Mouse (Mus musculus) heart, postnatal 10 days (tissue): Measurements from ENCODE around the gene Ms4a6d. TPM values are rescaled to one million over a fixed set of nuclear protein-coding genes. Genes with fewer than 3 reads are reported as not detected.
A peak's percentile ranks its signal among the peaks of the same experiment; 100 is the strongest.
"Not testable (repeated sequence)": the region's sequence is repeated elsewhere in the genome, so short reads cannot be mapped to it uniquely, and the experiment has no call there.

Source experiments
- DNase-seq, 2 experiments: peaks; one replicate each; pipeline ENCODE4 v3.0.0; 2021
- intact Hi-C: fragments of 180-260 bp; cut with DNase I; formaldehyde crosslinking; loops from one replicate; pipeline ENCODE4 v1.15.1; 2025
- total RNA-seq, 2 experiments: library from RNA; stranded (reverse); gene quantifications; 2 replicates each; pipeline ENCODE4 v1.2.3; 2021

Gene Ms4a6d
- total RNA-seq, 2 experiments from 2014 or later, result 1.5 to 2.7 TPM

- no peak for DNase-seq
- intact Hi-C loops, result no loop called here
Observed at GRCm38 (mm10) chr19:11574965-11575364, 29.7 kb downstream of the Ms4a6d start.

- intact Hi-C loops, DNase-seq: not testable (repeated sequence)
Observed at GRCm38 (mm10) chr19:11559560-11559959, 45.1 kb downstream of the Ms4a6d start.

- DNase-seq, result no peak
- intact Hi-C loops, result no loop called here
Observed at GRCm38 (mm10) chr19:11554726-11555125, 49.9 kb downstream of the Ms4a6d start.

GRCm38 (mm10) chr19:11547911-11548310, 56.7 kb downstream of the Ms4a6d start:
- intact Hi-C loops, result no loop called here
- no peak for DNase-seq

- DNase-seq, intact Hi-C loops: not testable (repeated sequence)
Observed at GRCm38 (mm10) chr19:11544383-11544782, 60.3 kb downstream of the Ms4a6d start.

GRCm38 (mm10) chr19:11540166-11540821, 64.4 kb downstream of the Ms4a6d start:
- intact Hi-C loops, DNase-seq: not testable (repeated sequence)

GRCm38 (mm10) chr19:11537336-11537735, 67.3 kb downstream of the Ms4a6d start:
- DNase-seq, result peak; percentile 9 to 38
- intact Hi-C loops, result no loop called here

Other genes starting within 250 kb of the Ms4a6d start
- gene Ms4a4a, start 229.3 kb downstream of the Ms4a6d start, total RNA-seq, result 1 to 10 TPM; 3.0 to 5.7 TPM
- gene Ms4a4c, start 200.1 kb downstream of the Ms4a6d start, total RNA-seq, result not detected
- gene Ms4a4b, start 161.3 kb downstream of the Ms4a6d start, total RNA-seq, result 1 to 10 TPM; 1.1 to 2.4 TPM
- 1 to 10 TPM; 5.5 to 7.1 TPM for gene Ms4a6c, start 135.5 kb downstream of the Ms4a6d start, total RNA-seq
- under 1 TPM in 1 of 2 experiments, not detected in 1; 0.24 TPM for gene Gm8369, start 118.9 kb downstream of the Ms4a6d start, total RNA-seq
- gene Ms4a6b, start 88.3 kb downstream of the Ms4a6d start, total RNA-seq, result 1 to 10 TPM; 2.9 to 4.7 TPM
- gene Ms4a4d, start 68.0 kb downstream of the Ms4a6d start, total RNA-seq, result 1 to 10 TPM; 1.5 TPM
- under 1 TPM in 1 of 2 experiments, not detected in 1; 0.47 TPM for gene Ms4a2, start 18.9 kb upstream of the Ms4a6d start, total RNA-seq
- gene Ms4a3, start 36.0 kb upstream of the Ms4a6d start, total RNA-seq, result not detected
- gene Oosp2, start 55.7 kb upstream of the Ms4a6d start, total RNA-seq, result not detected
- gene Oosp1, start 86.3 kb upstream of the Ms4a6d start, total RNA-seq, result not detected
- not detected for gene Oosp3, start 92.2 kb upstream of the Ms4a6d start, total RNA-seq
- not detected for gene Gif, start 142.7 kb upstream of the Ms4a6d start, total RNA-seq
- gene Mrpl16, start 165.5 kb upstream of the Ms4a6d start, total RNA-seq, result 10 to 100 TPM; 90.2 to 93.8 TPM
- gene Stx3, start 214.6 kb upstream of the Ms4a6d start, total RNA-seq, result 1 to 10 TPM; 5.9 to 8.4 TPM
- gene Olfr1417, start 234.4 kb upstream of the Ms4a6d start, total RNA-seq, result not detected